Mouse (Mus musculus): ENCODE data around the gene Tppp3. TPM values are rescaled to one million over a fixed set of nuclear protein-coding genes. Genes with fewer than 3 reads are reported as not detected.

Tppp3 gene
- polyA plus RNA-seq, 1 experiment from 2014 or later, result 15.0 TPM

GRCm38 (mm10) chr8:105482123-105482522 lies 10.8 kb upstream of the Tppp3 start:
- H3K9ac ChIP-seq (ENCODE audit: low read length), result no peak overlapping the region
- no peaks in the 10 kb centered on the region for H3K27me3 ChIP-seq (ENCODE audit: control insufficient read depth, insufficient read depth, low read length)
- DNase-seq (ENCODE audit: low spot score) (no peak), ATAC-seq (ENCODE audit: insufficient number of reproducible peaks, low FRiP score, low TSS enrichment, low read depth) (no peak)
- no peak overlapping the region for H3K4me3 ChIP-seq (ENCODE audit: low read depth, low read length)
- no peaks in the 10 kb centered on the region for H3K9me3 ChIP-seq (ENCODE audit: control insufficient read depth, low read length)
- H3K4me1 ChIP-seq (ENCODE audit: control insufficient read depth, insufficient read depth, low read length), result peaks cover 10% of the 10 kb centered on the region
- H3K27ac ChIP-seq (replicated peaks; ENCODE audit: low read depth, low read length), result no peak overlapping the region
- WGBS, result 80% methylated on average over 8 of the region's 8 CpGs
- H3K4me2 ChIP-seq (ENCODE audit: low read depth, severe bottlenecking), result no peak overlapping the region
- no peaks in the 10 kb centered on the region for H3K36me3 ChIP-seq (ENCODE audit: control insufficient read depth, insufficient read depth, low read length)

- 72% methylated on average over 6 of the region's 6 CpGs for WGBS
- Histone ChIP-seq H3K4me2 (ENCODE audit: low read depth, severe bottlenecking) (no peak overlapping the region), H3K9ac (ENCODE audit: low read length) (no peak overlapping the region), H3K4me1 (ENCODE audit: control insufficient read depth, insufficient read depth, low read length) (peaks cover 14% of the 10 kb centered on the region), H3K9me3 (ENCODE audit: control insufficient read depth, low read length) (no peaks in the 10 kb centered on the region), H3K4me3 (ENCODE audit: low read depth, low read length) (no peak overlapping the region), H3K36me3 (ENCODE audit: control insufficient read depth, insufficient read depth, low read length) (no peaks in the 10 kb centered on the region), H3K27ac (replicated peaks; ENCODE audit: low read depth, low read length) (peak overlapping the region; percentile 24), H3K27me3 (ENCODE audit: control insufficient read depth, insufficient read depth, low read length) (no peaks in the 10 kb centered on the region)
- ATAC-seq (ENCODE audit: insufficient number of reproducible peaks, low FRiP score, low TSS enrichment, low read depth), result no peak
- peak; percentile 68 for DNase-seq (ENCODE audit: low spot score)
Measured at GRCm38 (mm10) chr8:105481453-105481852, 10.1 kb upstream of the Tppp3 start.

GRCm38 (mm10) chr8:105481013-105481412 lies 9.7 kb upstream of the Tppp3 start:
- 39% methylated on average over 2 of the region's 2 CpGs for WGBS
- Histone ChIP-seq H3K4me2 (ENCODE audit: low read depth, severe bottlenecking) (no peak overlapping the region), H3K4me1 (ENCODE audit: control insufficient read depth, insufficient read depth, low read length) (peaks cover 14% of the 10 kb centered on the region), H3K27ac (replicated peaks; ENCODE audit: low read depth, low read length) (peak overlapping the region; percentile 24), H3K9me3 (ENCODE audit: control insufficient read depth, low read length) (no peaks in the 10 kb centered on the region), H3K9ac (ENCODE audit: low read length) (no peak overlapping the region), H3K27me3 (ENCODE audit: control insufficient read depth, insufficient read depth, low read length) (no peaks in the 10 kb centered on the region), H3K36me3 (ENCODE audit: control insufficient read depth, insufficient read depth, low read length) (no peaks in the 10 kb centered on the region), H3K4me3 (ENCODE audit: low read depth, low read length) (no peak overlapping the region)
- peak; percentile 35 for DNase-seq (ENCODE audit: low spot score)
- 0 out of 2 replicates have a peak, but pooled peaks have one; percentile 14 for ATAC-seq (ENCODE audit: insufficient number of reproducible peaks, low FRiP score, low TSS enrichment, low read depth)

- 85% methylated on average over 3 of the region's 3 CpGs for WGBS
- no peak for DNase-seq (ENCODE audit: low spot score)
- Histone ChIP-seq H3K27ac (replicated peaks; ENCODE audit: low read depth, low read length) (no peak overlapping the region), H3K9ac (ENCODE audit: low read length) (no peak overlapping the region), H3K27me3 (ENCODE audit: control insufficient read depth, insufficient read depth, low read length) (peaks cover 10% of the 10 kb centered on the region), H3K4me1 (ENCODE audit: control insufficient read depth, insufficient read depth, low read length) (peaks cover 27% of the 10 kb centered on the region), H3K4me3 (ENCODE audit: low read depth, low read length) (no peak overlapping the region), H3K9me3 (ENCODE audit: control insufficient read depth, low read length) (no peaks in the 10 kb centered on the region), H3K4me2 (ENCODE audit: low read depth, severe bottlenecking) (no peak overlapping the region), H3K36me3 (ENCODE audit: control insufficient read depth, insufficient read depth, low read length) (no peaks in the 10 kb centered on the region)
- ATAC-seq (ENCODE audit: insufficient number of reproducible peaks, low FRiP score, low TSS enrichment, low read depth), result no peak
Measured at GRCm38 (mm10) chr8:105477792-105478191, 6.5 kb upstream of the Tppp3 start.

- no peaks in the 10 kb centered on the region for H3K9me3 ChIP-seq (ENCODE audit: control insufficient read depth, low read length)
- H3K4me1 ChIP-seq (ENCODE audit: control insufficient read depth, insufficient read depth, low read length), result peaks cover 32% of the 10 kb centered on the region
- DNase-seq (ENCODE audit: low spot score) (peak; percentile 74), ATAC-seq (ENCODE audit: insufficient number of reproducible peaks, low FRiP score, low TSS enrichment, low read depth) (no peak)
- no peak overlapping the region for H3K4me2 ChIP-seq (ENCODE audit: low read depth, severe bottlenecking)
- H3K27me3 ChIP-seq (ENCODE audit: control insufficient read depth, insufficient read depth, low read length), result peaks cover 15% of the 10 kb centered on the region
- H3K36me3 ChIP-seq (ENCODE audit: control insufficient read depth, insufficient read depth, low read length), result no peaks in the 10 kb centered on the region
- H3K9ac ChIP-seq (ENCODE audit: low read length), result no peak overlapping the region
- 38% methylated on average over 25 of the region's 25 CpGs for WGBS
- H3K4me3 ChIP-seq (ENCODE audit: low read depth, low read length), result no peak overlapping the region
- no peak overlapping the region for H3K27ac ChIP-seq (replicated peaks; ENCODE audit: low read depth, low read length)
Measured at GRCm38 (mm10) chr8:105476628-105477413, 5.5 kb upstream of the Tppp3 start.

- WGBS, result 84% methylated on average over 7 of the region's 7 CpGs
- H3K9ac ChIP-seq (ENCODE audit: low read length), result no peak overlapping the region
- no peaks in the 10 kb centered on the region for H3K9me3 ChIP-seq (ENCODE audit: control insufficient read depth, low read length)
- no peak overlapping the region for H3K27ac ChIP-seq (replicated peaks; ENCODE audit: low read depth, low read length)
- H3K4me2 ChIP-seq (ENCODE audit: low read depth, severe bottlenecking), result no peak overlapping the region
- ATAC-seq (ENCODE audit: insufficient number of reproducible peaks, low FRiP score, low TSS enrichment, low read depth) (no peak), DNase-seq (ENCODE audit: low spot score) (no peak)
- peaks cover 15% of the 10 kb centered on the region for H3K27me3 ChIP-seq (ENCODE audit: control insufficient read depth, insufficient read depth, low read length)
- peaks cover 31% of the 10 kb centered on the region for H3K4me1 ChIP-seq (ENCODE audit: control insufficient read depth, insufficient read depth, low read length)
- H3K36me3 ChIP-seq (ENCODE audit: control insufficient read depth, insufficient read depth, low read length), result no peaks in the 10 kb centered on the region
- no peak overlapping the region for H3K4me3 ChIP-seq (ENCODE audit: low read depth, low read length)
Measured at GRCm38 (mm10) chr8:105476161-105476560, 4.8 kb upstream of the Tppp3 start.

- Histone ChIP-seq H3K4me2 (ENCODE audit: low read depth, severe bottlenecking) (no peak overlapping the region), H3K36me3 (ENCODE audit: control insufficient read depth, insufficient read depth, low read length) (no peaks in the 10 kb centered on the region), H3K9ac (ENCODE audit: low read length) (no peak overlapping the region), H3K9me3 (ENCODE audit: control insufficient read depth, low read length) (no peaks in the 10 kb centered on the region), H3K27me3 (ENCODE audit: control insufficient read depth, insufficient read depth, low read length) (peaks cover 15% of the 10 kb centered on the region), H3K4me3 (ENCODE audit: low read depth, low read length) (no peak overlapping the region), H3K27ac (replicated peaks; ENCODE audit: low read depth, low read length) (no peak overlapping the region), H3K4me1 (ENCODE audit: control insufficient read depth, insufficient read depth, low read length) (peaks cover 30% of the 10 kb centered on the region)
- no peak for ATAC-seq (ENCODE audit: insufficient number of reproducible peaks, low FRiP score, low TSS enrichment, low read depth)
- no peak for DNase-seq (ENCODE audit: low spot score)
- 93% methylated on average over 8 of the region's 8 CpGs for WGBS
Measured at GRCm38 (mm10) chr8:105475742-105476141, 4.4 kb upstream of the Tppp3 start.

GRCm38 (mm10) chr8:105475254-105475653 lies 3.9 kb upstream of the Tppp3 start:
- Histone ChIP-seq H3K27me3 (ENCODE audit: control insufficient read depth, insufficient read depth, low read length) (peaks cover 15% of the 10 kb centered on the region), H3K27ac (replicated peaks; ENCODE audit: low read depth, low read length) (no peak overlapping the region), H3K9ac (ENCODE audit: low read length) (no peak overlapping the region), H3K4me2 (ENCODE audit: low read depth, severe bottlenecking) (no peak overlapping the region), H3K4me1 (ENCODE audit: control insufficient read depth, insufficient read depth, low read length) (peaks cover 35% of the 10 kb centered on the region), H3K36me3 (ENCODE audit: control insufficient read depth, insufficient read depth, low read length) (no peaks in the 10 kb centered on the region), H3K4me3 (ENCODE audit: low read depth, low read length) (no peak overlapping the region), H3K9me3 (ENCODE audit: control insufficient read depth, low read length) (no peaks in the 10 kb centered on the region)
- 25% methylated on average over 4 of the region's 4 CpGs for WGBS
- DNase-seq (ENCODE audit: low spot score) (no peak), ATAC-seq (ENCODE audit: insufficient number of reproducible peaks, low FRiP score, low TSS enrichment, low read depth) (no peak)

Data from limb, embryonic 11.5 days (tissue).